Mouse (Mus musculus) C2C12 (cell line): ENCODE measurements at regions not wholly inside any gene's neighbourhood (a gene's known extent, or its start where the extent isn't known, plus 50 kb on each side); places are given as distances from the start of the nearest gene placed in this dataset.

Source experiments
- CEBPB ChIP-seq: IDR thresholded peaks from one replicate; pipeline ENCODE4 v1.6.1; 2011; ENCODE audit warnings: low read depth, mild to moderate bottlenecking, control low read depth, moderate library complexity
- CTCF ChIP-seq: IDR thresholded peaks from one replicate; pipeline ENCODE4 v1.5.1; 2011; ENCODE audit not compliant: control insufficient read depth, insufficient read depth, insufficient read length
- FOSL1 ChIP-seq: IDR thresholded peaks from one replicate; pipeline ENCODE4 v1.8.0; 2011; ENCODE audit warnings: mild to moderate bottlenecking, low read length; ENCODE audit not compliant: poor library complexity, insufficient read depth, severe bottlenecking
- MAX ChIP-seq: IDR thresholded peaks from one replicate; pipeline ENCODE4 v1.6.1; 2011; ENCODE audit warnings: mild to moderate bottlenecking, control low read depth
- MYOD1 ChIP-seq: IDR thresholded peaks from one replicate; pipeline ENCODE4 v1.6.1; 2011; ENCODE audit warnings: low read depth; ENCODE audit not compliant: control insufficient read depth, insufficient read length
- MYOG ChIP-seq: IDR thresholded peaks from one replicate; pipeline ENCODE4 v1.6.1; 2011; ENCODE audit not compliant: control insufficient read depth, insufficient read length; ENCODE audit errors: extremely low read depth
- USF1 ChIP-seq: IDR thresholded peaks from one replicate; pipeline ENCODE4 v1.6.1; 2011; ENCODE audit warnings: low read depth, mild to moderate bottlenecking, control low read depth, moderate library complexity

DNA sequence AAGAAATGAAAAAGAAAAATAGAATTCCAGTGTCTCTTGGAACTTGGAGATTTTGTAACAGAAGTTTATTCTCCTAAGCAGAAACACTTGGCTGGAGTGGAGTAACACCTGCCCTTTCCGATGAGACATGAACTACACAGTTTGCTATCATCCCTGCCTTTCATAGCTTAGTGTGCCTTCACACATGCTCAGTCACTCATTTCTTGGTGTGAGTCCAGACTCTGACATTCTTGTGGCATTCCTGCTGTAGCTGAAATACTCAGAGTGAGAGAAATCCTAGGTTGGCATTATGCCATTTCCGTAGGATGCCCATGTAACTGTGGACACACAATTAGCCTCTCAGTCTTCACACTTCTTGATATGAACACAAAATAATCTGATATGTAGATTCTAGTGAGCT, 318.2 kb downstream of the Gsdmc2 start:
- TF ChIP-seq CTCF, result no peak
- TF ChIP-seq FOSL1, result no peak
- no peak for TF ChIP-seq MAX
- no peak for TF ChIP-seq CEBPB
- no peak for TF ChIP-seq MYOG
- peak; percentile 70 for TF ChIP-seq MYOD1
- no peak for TF ChIP-seq USF1
